Mouse (Mus musculus) kidney, adult 2 months (tissue): ENCODE results near the gene Peli2. TPM values are rescaled to one million over a fixed set of nuclear protein-coding genes. Genes with fewer than 3 reads are reported as not detected.

Source experiments
- DNase-seq: peaks from one replicate; pipeline ENCODE4 v3.0.0; 2021
- H3K27ac ChIP-seq: fragments of 200-500 bp; 2 replicates; pipeline ENCODE4 v1.5.1; 2012; ENCODE audit warnings: low read depth, low read length, control low read depth, inconsistent platforms; ENCODE audit not compliant: insufficient read depth
- H3K27me3 ChIP-seq: fragments of 200-500 bp; replicated peaks from 2 replicates; pipeline ENCODE4 v1.6.1; 2012; ENCODE audit warnings: mild to moderate bottlenecking, moderate library complexity, low read length, inconsistent platforms; ENCODE audit not compliant: control insufficient read depth, insufficient read depth
- H3K36me3 ChIP-seq: fragments of 200-500 bp; 2 replicates; pipeline ENCODE4 v1.6.1; 2012; ENCODE audit warnings: mild to moderate bottlenecking, moderate library complexity, low read length, inconsistent platforms; ENCODE audit not compliant: control insufficient read depth, insufficient read depth
- H3K4me1 ChIP-seq: fragments of 200-500 bp; 2 replicates; pipeline ENCODE4 v1.6.1; 2011; ENCODE audit warnings: low read length; ENCODE audit not compliant: control insufficient read depth, insufficient read depth
- H3K4me3 ChIP-seq: fragments of 200-500 bp; 2 replicates; pipeline ENCODE4 v1.5.1; 2011; ENCODE audit warnings: mild to moderate bottlenecking, low read depth, low read length, control low read depth; ENCODE audit not compliant: insufficient read depth
- CTCF ChIP-seq: fragments of 200-500 bp; conservative IDR thresholded peaks from 2 replicates; pipeline ENCODE4 v1.5.1; 2011; ENCODE audit warnings: low read depth, mild to moderate bottlenecking, control low read depth, low read length, moderate library complexity, mixed read lengths; ENCODE audit not compliant: insufficient read depth, insufficient read length
- POLR2A ChIP-seq: fragments of 200-500 bp; IDR thresholded peaks from one replicate; pipeline ENCODE4 v1.6.1; 2011; ENCODE audit warnings: low read depth, low read length, control low read depth
- WGBS: fragments of 180-500 bp; shearing (Covaris S2); methylation state at CpG from one replicate; pipeline ENCODE4 v1.1.7; 2018; 5-methylcytosine and 5-hydroxymethylcytosine counted together
- polyA plus RNA-seq: library from polyadenylated mRNA; depleted of rRNA; stranded (reverse); fragments of >200 nt; gene quantifications from 2 replicates; pipeline ENCODE4 v1.2.3, GENCODE M21; 2012

Peli2 gene
- polyA plus RNA-seq, 1 experiment = 31.7 TPM

- TF ChIP-seq POLR2A (no peak), CTCF (no peak)
- no peak overlapping the region for H3K27ac ChIP-seq
- H3K4me3 ChIP-seq = no peak overlapping the region
- no peak for DNase-seq
- no peaks in the 10 kb centered on the region for H3K27me3 ChIP-seq
- peaks cover 3% of the 10 kb centered on the region; the same call in 1 of the 2 replicates for H3K4me1 ChIP-seq
- H3K36me3 ChIP-seq = no peaks in the 10 kb centered on the region
- WGBS = 81% methylated on average over 12 of the region's 12 CpGs
Observed at GRCm38 (mm10) chr14:48329716-48330365, 209.2 kb downstream of the Peli2 start.
